ENCODE assay signal across 28 mouse cellular contexts in genomic region chr3:137517433-137517832, GRCm38 (mm10).
DNase-seq lines count a peak whose midpoint lies in the region; ATAC-seq lines count a peak whose summit lies in the region.
"Had no signal": no experiment of that assay in that cellular context is flagged by ENCODE, and none has a peak within 500 bp of the region (broad histone marks: within the 10 kb centered on the region; RNA-seq: fewer than 3 reads in every experiment).

No protein-coding gene starts in this region.

- WGBS in heart, embryonic 14.5 days, result 36% methylated on average over 4 of the region's 4 CpGs
- 23% methylated on average over 4 of the region's 4 CpGs for WGBS in hindbrain, embryonic 14.5 days
- WGBS in hindbrain, embryonic 13.5 days, result 32% methylated on average over 4 of the region's 4 CpGs
- WGBS in neural tube, embryonic 11.5 days, result 35% methylated on average over 4 of the region's 4 CpGs
- 25% methylated on average over 4 of the region's 4 CpGs for WGBS in neural tube, embryonic 15.5 days
- 52% methylated on average over 4 of the region's 4 CpGs for WGBS in midbrain, embryonic 13.5 days

- no peaks in the 10 kb centered on the region for H3K9me3 ChIP-seq in heart, embryonic 14.5 days (ENCODE audit: control insufficient read depth, low read length)
- no peaks in the 10 kb centered on the region for H3K9me3 ChIP-seq in hindbrain, embryonic 14.5 days (ENCODE audit: control insufficient read depth, low read length)
- H3K9me3 ChIP-seq in hindbrain, embryonic 13.5 days, result no peaks in the 10 kb centered on the region
- no peaks in the 10 kb centered on the region for H3K9me3 ChIP-seq in neural tube, embryonic 11.5 days (ENCODE audit: control insufficient read depth, low read length)
- H3K9me3 ChIP-seq in neural tube, embryonic 15.5 days (replicated peaks), result no peaks in the 10 kb centered on the region
- no peaks in the 10 kb centered on the region for H3K9me3 ChIP-seq in midbrain, embryonic 13.5 days
- H3K9me3 ChIP-seq: heart, embryonic 10.5 days; limb, embryonic 10.5 days; limb, embryonic 15.5 days; liver, embryonic 13.5 days; midbrain, embryonic 15.5 days had no signal

- 0 out of 4 replicates have a peak overlapping the region, but pooled peaks have one; percentile 4 to 8 for H3K27ac ChIP-seq in heart, embryonic 14.5 days (replicated peaks in 1 of 2; ENCODE audit: control insufficient read depth in 1 of 2, insufficient read depth in 1 of 2, low read depth in 2 of 2, low read length in 2 of 2)
- H3K27ac ChIP-seq in hindbrain, embryonic 14.5 days, result no peak overlapping the region
- no peak overlapping the region; the same call in 1 of the 2 replicates for H3K27ac ChIP-seq in hindbrain, embryonic 13.5 days
- no peak overlapping the region for H3K27ac ChIP-seq in neural tube, embryonic 11.5 days (ENCODE audit: low read depth, low read length)
- no peak overlapping the region for H3K27ac ChIP-seq in neural tube, embryonic 15.5 days (replicated peaks)
- no peak overlapping the region for H3K27ac ChIP-seq in midbrain, embryonic 13.5 days
- H3K27ac ChIP-seq: heart, embryonic 10.5 days; kidney, postnatal 0 days; limb, embryonic 10.5 days; limb, embryonic 15.5 days; liver, embryonic 13.5 days; macrophage; midbrain, embryonic 15.5 days had no signal

- no peaks in the 10 kb centered on the region for H3K27me3 ChIP-seq in heart, embryonic 14.5 days (ENCODE audit: control insufficient read depth, insufficient read depth, low read length)
- H3K27me3 ChIP-seq in hindbrain, embryonic 14.5 days (ENCODE audit: control insufficient read depth, insufficient read depth, low read length), result no peaks in the 10 kb centered on the region
- no peaks in the 10 kb centered on the region for H3K27me3 ChIP-seq in hindbrain, embryonic 13.5 days
- peaks cover 3% of the 10 kb centered on the region; the same call in 1 of the 2 replicates for H3K27me3 ChIP-seq in neural tube, embryonic 11.5 days (ENCODE audit: control insufficient read depth, insufficient read depth, low read length)
- H3K27me3 ChIP-seq in neural tube, embryonic 15.5 days (replicated peaks), result no peaks in the 10 kb centered on the region
- H3K27me3 ChIP-seq in midbrain, embryonic 13.5 days, result no peaks in the 10 kb centered on the region
- H3K27me3 ChIP-seq: limb, embryonic 15.5 days; liver, embryonic 13.5 days; midbrain, embryonic 15.5 days had no signal

- ATAC-seq in heart, embryonic 14.5 days (ENCODE audit: insufficient number of reproducible peaks, insufficient read depth, low FRiP score, low read depth), result no peak
- no peak for ATAC-seq in hindbrain, embryonic 14.5 days (ENCODE audit: low FRiP score)
- no peak for ATAC-seq in hindbrain, embryonic 13.5 days (ENCODE audit: low FRiP score)
- ATAC-seq in neural tube, embryonic 11.5 days (ENCODE audit: insufficient read depth, low FRiP score, low TSS enrichment), result peak; percentile 54
- ATAC-seq in neural tube, embryonic 15.5 days (ENCODE audit: low FRiP score), result no peak
- no peak for ATAC-seq in midbrain, embryonic 13.5 days
- ATAC-seq: activated CD4-positive, CD25-positive, alpha-beta regulatory T cell, adult 4 months; intestine, embryonic 16.5 days; lung, postnatal 0 days; midbrain, embryonic 15.5 days had no signal

- no peak overlapping the region for H3K4me2 ChIP-seq in heart, embryonic 14.5 days (ENCODE audit: low read length)
- no peak overlapping the region for H3K4me2 ChIP-seq in hindbrain, embryonic 14.5 days (replicated peaks)
- no peak overlapping the region for H3K4me2 ChIP-seq in hindbrain, embryonic 13.5 days
- no peak overlapping the region for H3K4me2 ChIP-seq in neural tube, embryonic 11.5 days (ENCODE audit: low read depth)
- no peak overlapping the region for H3K4me2 ChIP-seq in neural tube, embryonic 15.5 days
- no peak overlapping the region for H3K4me2 ChIP-seq in midbrain, embryonic 13.5 days (replicated peaks)
- H3K4me2 ChIP-seq: limb, embryonic 15.5 days; liver, embryonic 13.5 days; midbrain, embryonic 15.5 days had no signal

- H3K36me3 ChIP-seq in heart, embryonic 14.5 days (ENCODE audit: control insufficient read depth, insufficient read depth, low read length), result no peaks in the 10 kb centered on the region
- no peaks in the 10 kb centered on the region for H3K36me3 ChIP-seq in hindbrain, embryonic 14.5 days (replicated peaks; ENCODE audit: control insufficient read depth, insufficient read depth)
- H3K36me3 ChIP-seq in hindbrain, embryonic 13.5 days, result no peaks in the 10 kb centered on the region
- no peaks in the 10 kb centered on the region for H3K36me3 ChIP-seq in neural tube, embryonic 11.5 days (ENCODE audit: control insufficient read depth, insufficient read depth, low read length)
- no peaks in the 10 kb centered on the region for H3K36me3 ChIP-seq in neural tube, embryonic 15.5 days
- no peaks in the 10 kb centered on the region for H3K36me3 ChIP-seq in midbrain, embryonic 13.5 days
- H3K36me3 ChIP-seq: heart, embryonic 10.5 days; limb, embryonic 10.5 days; limb, embryonic 15.5 days; liver, embryonic 13.5 days; midbrain, embryonic 15.5 days had no signal

- no peak for DNase-seq in heart, adult 8-10 months (ENCODE audit: low spot score)
- DNase-seq in hindbrain, embryonic 14.5 days (ENCODE audit: low spot score), result peak; percentile 18
- no peak for DNase-seq in neural tube, embryonic 11.5 days (ENCODE audit: low spot score)
- DNase-seq in mesoderm, embryonic 11.5 days (ENCODE audit: low read depth, low spot score), result peak; percentile 38
- DNase-seq: adrenal gland, adult 2 months; B cell, adult 2 months; cerebellum, adult 9-10 months; cerebellum, postnatal 36 days; gastrocnemius, postnatal 10 days; layer of hippocampus, adult 9-11 months; liver, embryonic 13.5 days; lung, adult 18-20 months; right cerebral cortex, adult 18-20 months; spleen, adult 18-20 months; thymus, postnatal 14 days had no signal

- no peak overlapping the region for H3K9ac ChIP-seq in heart, embryonic 14.5 days (ENCODE audit: low read length)
- H3K9ac ChIP-seq in hindbrain, embryonic 14.5 days, result no peak overlapping the region
- no peak overlapping the region for H3K9ac ChIP-seq in hindbrain, embryonic 13.5 days
- no peak overlapping the region for H3K9ac ChIP-seq in neural tube, embryonic 11.5 days (ENCODE audit: low read length)
- no peak overlapping the region for H3K9ac ChIP-seq in neural tube, embryonic 15.5 days (replicated peaks)
- H3K9ac ChIP-seq in midbrain, embryonic 13.5 days (replicated peaks), result no peak overlapping the region
- H3K9ac ChIP-seq: limb, embryonic 15.5 days; liver, embryonic 13.5 days; midbrain, embryonic 15.5 days had no signal

- no peak overlapping the region for H3K4me3 ChIP-seq in heart, embryonic 14.5 days (ENCODE audit: control insufficient read depth in 1 of 2, insufficient read depth in 1 of 2, low read depth in 1 of 2, low read length in 2 of 2)
- no peak overlapping the region for H3K4me3 ChIP-seq in hindbrain, embryonic 14.5 days (replicated peaks; ENCODE audit: low read length)
- no peak overlapping the region for H3K4me3 ChIP-seq in hindbrain, embryonic 13.5 days
- no peak overlapping the region for H3K4me3 ChIP-seq in neural tube, embryonic 11.5 days (ENCODE audit: low read depth, low read length)
- H3K4me3 ChIP-seq in neural tube, embryonic 15.5 days (replicated peaks), result no peak overlapping the region
- no peak overlapping the region for H3K4me3 ChIP-seq in midbrain, embryonic 13.5 days (replicated peaks)
- H3K4me3 ChIP-seq: heart, embryonic 10.5 days; limb, embryonic 10.5 days; limb, embryonic 15.5 days; liver, embryonic 13.5 days; midbrain, embryonic 15.5 days had no signal

- H3K4me1 ChIP-seq in heart, embryonic 14.5 days (ENCODE audit: control insufficient read depth in 2 of 2, insufficient read depth in 2 of 2, low read length in 2 of 2), result peaks cover 0 to 3% of the 10 kb centered on the region in 2 experiments; a peak in 1 of 4 replicates
- 0 out of 2 replicates have a peak, but pooled peaks cover 4% of the 10 kb centered on the region for H3K4me1 ChIP-seq in hindbrain, embryonic 14.5 days (replicated peaks; ENCODE audit: control insufficient read depth, insufficient read depth, low read length)
- H3K4me1 ChIP-seq in hindbrain, embryonic 13.5 days (replicated peaks), result no peaks in the 10 kb centered on the region; the same call in 1 of the 2 replicates
- H3K4me1 ChIP-seq in neural tube, embryonic 11.5 days (ENCODE audit: control insufficient read depth, insufficient read depth, low read length), result peaks cover 3% of the 10 kb centered on the region; the same call in 1 of the 2 replicates
- H3K4me1 ChIP-seq in neural tube, embryonic 15.5 days, result peaks cover 9% of the 10 kb centered on the region; the same call in 1 of the 2 replicates
- peaks cover 5% of the 10 kb centered on the region; the same call in 1 of the 2 replicates for H3K4me1 ChIP-seq in midbrain, embryonic 13.5 days (replicated peaks)
- H3K4me1 ChIP-seq: heart, embryonic 10.5 days; liver, embryonic 13.5 days; midbrain, embryonic 15.5 days had no signal

Comparison
In these comparisons a context has a peak if more than half of its experiments do, and no peak if none do; other contexts are left out.
1. H3K27ac ChIP-seq: peak in heart, embryonic 14.5 days (2 of 2); none in hindbrain, embryonic 14.5 days (single experiment), hindbrain, embryonic 13.5 days (single experiment), neural tube, embryonic 11.5 days (single experiment), neural tube, embryonic 15.5 days (single experiment) and midbrain, embryonic 13.5 days (single experiment).
2. DNase-seq: peak in hindbrain, embryonic 14.5 days (single experiment) and mesoderm, embryonic 11.5 days (single experiment); none in heart, adult 8-10 months (single experiment) and neural tube, embryonic 11.5 days (single experiment).